Mouse (Mus musculus) left cerebral cortex, adult 2 months (tissue): Measurements from ENCODE around the gene Chst14. TPM values are rescaled to one million over a fixed set of nuclear protein-coding genes. Genes with fewer than 3 reads are reported as not detected.

ENCODE experiments used
- DNase-seq, 2 experiments: peaks; one replicate each; pipeline ENCODE4 v3.0.0; 2021 to 2022; ENCODE audit warnings: low spot score in 2 of 2, mixed read lengths in 1 of 2; ENCODE audit errors: extremely low spot score in 1 of 2
- H3K27ac ChIP-seq: fragments of 200-600 bp; 2 replicates; pipeline ENCODE4 v1.8.1; 2022
- H3K4me3 ChIP-seq: fragments of 200-600 bp; 2 replicates; pipeline ENCODE4 v1.8.1; 2022
- CTCF ChIP-seq: fragments of 200-600 bp; IDR thresholded peaks from 2 replicates; pipeline ENCODE4 v1.8.1; 2022; ENCODE audit warnings: antibody characterized with exemption, mild to moderate bottlenecking, moderate library complexity
- intact Hi-C: fragments of 180-260 bp; cut with DNase I; formaldehyde crosslinking; loops from one replicate; pipeline ENCODE4 v1.15.1; 2025
- total RNA-seq, 2 experiments: library from RNA; stranded (reverse); gene quantifications; 2 replicates each; pipeline ENCODE4 v1.2.3; 2021

Chst14 gene
- total RNA-seq, 2 experiments from 2014 or later, result 2.4 to 3.3 TPM

DNA sequence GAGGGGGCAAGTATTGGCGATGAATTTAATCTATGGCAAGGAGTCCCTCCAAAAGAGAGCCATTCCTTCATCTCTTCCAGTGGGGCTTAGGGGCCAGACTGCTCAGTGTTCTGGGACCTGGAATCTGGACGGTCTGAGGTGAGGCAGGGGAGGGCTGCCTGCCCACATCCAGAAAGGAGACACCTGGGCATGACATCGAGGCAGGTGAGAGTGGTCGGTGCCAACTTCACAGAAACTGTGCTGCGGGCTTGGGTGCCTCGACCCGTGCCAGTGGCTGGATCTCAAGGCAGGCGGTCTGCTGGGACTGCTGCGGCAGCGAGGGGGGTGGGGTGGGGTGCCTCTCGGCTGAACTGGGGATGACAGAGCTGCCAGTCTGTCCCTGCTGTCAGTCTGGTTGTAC lies 28.5 kb upstream of the Chst14 start:
- H3K4me3 ChIP-seq, result no peak overlapping the region
- H3K27ac ChIP-seq, result no peak overlapping the region
- intact Hi-C loops, result no loop called here
- no peak for TF ChIP-seq CTCF
- DNase-seq, result no peak

GRCm38 (mm10) chr2:118898771-118899170 lies 27.5 kb upstream of the Chst14 start:
- intact Hi-C loops, result no loop called here
- no peak for TF ChIP-seq CTCF

GRCm38 (mm10) chr2:118899306-118899705 lies 27.0 kb upstream of the Chst14 start:
- intact Hi-C loops, result no loop called here
- DNase-seq, result no peak
- no peak overlapping the region for H3K4me3 ChIP-seq
- no peak overlapping the region for H3K27ac ChIP-seq
- no peak for TF ChIP-seq CTCF

More at GRCm38 (mm10) chr2:118898771-118899170, 27.5 kb upstream of the Chst14 start:
- Histone ChIP-seq H3K27ac (no peak overlapping the region), H3K4me3 (no peak overlapping the region)
- no peak for DNase-seq

GRCm38 (mm10) chr2:118899981-118900825 lies 26.1 kb upstream of the Chst14 start, which contains the start of gene Bahd1:
Bahd1 (plus strand) TSS chr2:118900377.
- intact Hi-C loops, result loop anchor here (5.0 kb wide), 1 partner anchor 132 kb away; the partner anchor contains the start of gene Rpusd2
- no peak for TF ChIP-seq CTCF
- peak within 1 kb of the TSS; percentile 62; the same call in 1 of the 2 replicates for H3K27ac ChIP-seq

DNA sequence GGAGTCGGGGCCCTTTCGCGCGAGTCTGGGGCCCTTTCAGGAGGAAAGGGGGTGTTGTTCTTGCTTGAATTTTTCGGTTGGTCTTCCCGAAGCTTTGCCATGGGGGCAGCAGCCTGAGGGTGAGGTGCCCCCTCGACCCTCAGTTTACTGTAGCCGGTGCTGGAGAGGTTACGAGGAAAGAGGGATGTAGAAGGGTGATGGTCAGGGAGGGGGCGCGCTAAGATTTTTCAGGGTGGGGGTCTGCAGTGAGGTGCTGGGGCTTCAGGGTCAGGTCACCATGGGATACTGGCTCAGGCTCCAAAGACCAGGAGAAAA lies 25.5 kb upstream of the Chst14 start:
- no peak for DNase-seq
- TF ChIP-seq CTCF, result no peak
- Histone ChIP-seq H3K27ac (peak overlapping the region; percentile 62; the same call in 1 of the 2 replicates), H3K4me3 (peak overlapping the region; percentile 90)
- intact Hi-C loops, result loop anchor here (1.0 to 5.0 kb wide), 2 partner anchors 76 to 132 kb away; partner anchors contain the start of gene Rpusd2

More at GRCm38 (mm10) chr2:118899981-118900825, 26.1 kb upstream of the Chst14 start, which contains the start of gene Bahd1:
- H3K4me3 ChIP-seq, result peak within 1 kb of the TSS; percentile 90
- DNase-seq, result peak in 1 of 2 experiments; percentile 48

DNA sequence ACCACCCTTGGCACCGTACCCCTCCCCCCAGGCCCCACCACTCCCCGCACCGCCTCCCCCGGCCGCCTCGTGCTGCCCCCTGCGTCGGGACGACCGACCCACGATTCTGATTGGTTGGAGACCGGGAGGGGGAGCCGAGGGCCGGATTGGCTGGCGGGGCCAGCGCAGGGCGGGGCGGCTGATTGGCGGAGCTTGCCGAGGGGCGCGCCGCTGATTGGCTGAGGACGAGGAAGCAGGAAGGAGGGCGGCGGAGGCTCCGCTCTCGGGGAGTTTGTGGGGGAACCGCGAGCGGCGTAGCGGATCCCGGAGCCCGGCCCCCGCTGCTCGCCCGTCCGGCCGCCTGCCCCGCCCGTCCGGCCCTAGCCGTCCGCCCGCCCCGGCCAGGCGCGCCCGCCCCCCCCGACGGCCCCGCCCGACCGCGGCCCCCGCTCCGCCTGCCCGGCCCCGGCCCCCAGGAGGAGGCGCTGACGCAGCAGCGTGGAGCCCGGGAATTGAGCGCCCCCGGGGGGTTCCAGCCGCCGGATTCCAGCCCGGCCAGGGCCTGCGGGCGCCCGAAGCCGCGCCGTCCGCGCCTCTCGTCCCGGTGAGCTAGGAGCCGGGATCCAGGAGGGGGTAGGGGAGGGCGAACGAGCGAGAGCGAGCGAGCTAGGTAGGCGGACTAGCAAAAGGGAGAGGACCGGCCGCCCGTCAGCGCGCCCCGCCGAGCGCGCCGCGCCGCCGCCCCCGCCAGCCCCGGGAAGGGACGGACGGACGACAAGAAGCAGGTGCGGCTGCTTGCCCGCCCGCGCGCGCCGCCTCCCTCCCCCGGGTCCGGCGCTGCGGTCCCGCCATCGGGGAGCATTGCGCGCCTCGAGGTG lies 24.9 kb upstream of the Chst14 start:
- intact Hi-C loops, result loop anchor here (1.0 to 5.0 kb wide), 2 partner anchors 75 to 131 kb away; partner anchors contain the start of gene Rpusd2
- TF ChIP-seq CTCF, result no peak; the same call in 1 of the 2 replicates

GRCm38 (mm10) chr2:118902051-118903025 lies 24.0 kb upstream of the Chst14 start:
- Histone ChIP-seq H3K27ac (peak overlapping the region; percentile 59), H3K4me3 (peak overlapping the region; percentile 90)
- DNase-seq, result peak in 1 of 2 experiments; percentile 45
- intact Hi-C loops, result loop anchor here (5.0 kb wide), 1 partner anchor 130 kb away; the partner anchor contains the start of gene Rpusd2
- TF ChIP-seq CTCF, result no peak; the same call in none of the 2 replicates

More for the DNA sequence above, 24.9 kb upstream of the Chst14 start:
- DNase-seq, result peak; percentile 97 to 99
- H3K27ac ChIP-seq, result peak overlapping the region; percentile 93
- peak overlapping the region; percentile 90 for H3K4me3 ChIP-seq

- Histone ChIP-seq H3K4me3 (peak overlapping the region; percentile 90), H3K27ac (no peak overlapping the region)
- TF ChIP-seq CTCF, result no peak; the same call in 1 of the 2 replicates
- intact Hi-C loops, result loop anchor here (5.0 kb wide), 1 partner anchor 129 kb away; the partner anchor contains the start of gene Rpusd2
- no peak for DNase-seq
Observed at GRCm38 (mm10) chr2:118903333-118903741, 23.0 kb upstream of the Chst14 start.

DNA sequence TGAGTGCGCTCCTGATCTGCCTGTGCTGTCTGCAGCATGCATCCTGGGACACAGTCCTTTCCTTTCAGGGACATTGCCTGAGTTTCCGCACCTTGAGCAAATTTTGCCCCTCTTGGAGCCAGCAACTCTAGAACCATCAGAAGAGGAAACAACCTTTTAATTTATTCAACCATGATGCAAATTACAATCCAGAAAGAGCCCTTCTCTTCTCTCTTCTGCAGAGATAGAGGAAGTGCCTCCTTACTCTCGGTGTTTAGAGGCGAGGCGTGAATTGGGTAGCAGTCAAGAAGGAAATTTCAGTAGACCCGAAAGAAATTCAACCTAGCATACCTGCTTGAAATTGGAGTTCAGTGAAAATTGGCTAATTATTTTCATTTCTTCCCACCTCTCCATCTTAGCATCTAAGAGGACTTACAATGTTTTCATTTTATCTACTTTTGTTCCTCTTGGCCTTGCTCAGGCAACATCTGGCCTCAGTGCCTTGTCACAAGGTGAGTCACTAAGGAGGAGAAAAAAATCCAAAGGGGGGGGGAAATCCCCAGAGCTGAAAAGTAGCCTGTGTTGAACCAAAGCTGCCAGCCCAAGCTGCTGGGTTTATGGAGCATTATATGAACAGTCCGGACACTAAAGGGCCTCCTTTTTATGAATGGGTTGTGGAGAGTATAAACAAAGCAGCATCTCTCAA lies 20.7 kb upstream of the Chst14 start:
- TF ChIP-seq CTCF, result no peak
- DNase-seq, result no peak
- no peak overlapping the region for H3K27ac ChIP-seq
- no peak overlapping the region for H3K4me3 ChIP-seq
- intact Hi-C loops, result no loop called here

GRCm38 (mm10) chr2:118906118-118906492 lies 20.2 kb upstream of the Chst14 start:
- intact Hi-C loops, result no loop called here
- no peak overlapping the region for H3K27ac ChIP-seq
- DNase-seq, result no peak
- TF ChIP-seq CTCF, result no peak
- no peak overlapping the region for H3K4me3 ChIP-seq
